Mouse (Mus musculus): ENCODE data around the gene Hist2h3c1.
"Not testable (repeated sequence)": the region's sequence is repeated elsewhere in the genome, so short reads cannot be mapped to it uniquely, and the experiment has no call there.

The Hist2h3c1 gene

DNA sequence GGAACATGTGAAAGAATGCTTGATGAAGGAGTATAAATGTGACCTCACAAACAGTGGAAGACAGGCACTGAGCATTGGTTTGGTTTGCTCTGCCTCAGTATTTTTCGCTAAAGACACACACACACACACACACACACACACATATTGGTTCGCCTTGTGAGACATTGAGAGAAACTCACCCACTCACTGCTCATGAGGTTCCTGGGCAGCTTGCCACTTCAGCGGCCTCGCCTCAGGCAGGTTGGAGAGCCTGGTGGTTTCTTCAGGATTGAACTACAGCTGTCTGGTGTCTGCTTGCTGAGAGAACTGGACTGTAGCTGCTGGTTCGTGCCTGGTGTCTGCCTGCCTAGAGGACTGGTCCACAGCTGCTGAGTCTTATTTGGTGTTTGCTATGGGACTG is 13.7 kb downstream of the Hist2h3c1 start:
- DNase-seq, result no peak

DNA sequence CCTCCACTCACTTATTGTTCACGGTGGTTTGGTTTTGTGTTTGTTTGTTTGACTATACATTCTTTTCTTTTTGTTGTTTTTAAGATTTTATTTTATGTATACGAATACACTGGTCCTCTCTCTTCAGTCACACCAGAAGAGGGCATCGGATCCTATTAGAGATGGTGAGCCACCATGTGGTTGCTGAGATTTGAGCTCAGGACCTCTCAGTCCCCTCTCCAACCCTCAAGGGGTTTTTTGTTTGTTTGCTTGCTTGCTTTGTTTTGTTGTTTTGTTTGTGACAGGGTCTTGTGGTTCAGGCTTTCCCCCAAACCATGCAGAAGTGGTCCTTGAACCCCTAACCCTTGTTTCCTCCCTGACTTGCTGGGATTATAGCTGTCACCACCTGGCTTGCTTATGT is 15.1 kb downstream of the Hist2h3c1 start:
- DNase-seq, result no peak

DNA sequence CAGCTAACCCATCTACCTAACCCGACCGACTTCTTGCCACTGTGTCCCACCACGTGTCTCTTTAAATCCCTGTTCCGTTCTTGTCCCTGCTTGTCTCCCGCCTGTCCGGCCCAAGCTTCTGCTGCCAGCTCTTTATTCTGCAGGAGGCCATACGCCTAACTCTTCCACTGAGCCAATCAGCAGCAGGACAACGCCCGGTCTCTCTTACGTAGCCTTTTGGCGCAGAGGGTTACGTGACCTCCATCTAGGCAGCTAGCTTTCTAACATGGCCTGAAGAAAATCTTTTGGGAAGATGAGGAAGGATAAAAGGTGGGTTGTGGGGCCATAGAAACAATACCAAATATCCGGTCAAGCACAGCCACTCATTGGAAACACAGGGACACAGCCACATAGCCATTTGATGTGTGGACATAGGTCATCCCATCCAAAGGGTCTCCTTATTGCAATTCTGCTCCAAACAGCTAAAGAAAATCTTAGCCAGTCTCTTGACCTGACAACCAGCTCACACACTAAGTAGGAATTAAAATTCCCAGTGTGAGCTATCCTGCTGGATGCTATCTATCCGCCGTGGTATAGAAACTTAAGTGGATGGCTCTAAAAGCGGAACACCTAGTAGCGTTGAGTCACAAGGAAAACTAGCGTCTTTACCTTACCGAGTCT is 15.9 kb downstream of the Hist2h3c1 start:
- DNase-seq, result peak; percentile 56

DNA sequence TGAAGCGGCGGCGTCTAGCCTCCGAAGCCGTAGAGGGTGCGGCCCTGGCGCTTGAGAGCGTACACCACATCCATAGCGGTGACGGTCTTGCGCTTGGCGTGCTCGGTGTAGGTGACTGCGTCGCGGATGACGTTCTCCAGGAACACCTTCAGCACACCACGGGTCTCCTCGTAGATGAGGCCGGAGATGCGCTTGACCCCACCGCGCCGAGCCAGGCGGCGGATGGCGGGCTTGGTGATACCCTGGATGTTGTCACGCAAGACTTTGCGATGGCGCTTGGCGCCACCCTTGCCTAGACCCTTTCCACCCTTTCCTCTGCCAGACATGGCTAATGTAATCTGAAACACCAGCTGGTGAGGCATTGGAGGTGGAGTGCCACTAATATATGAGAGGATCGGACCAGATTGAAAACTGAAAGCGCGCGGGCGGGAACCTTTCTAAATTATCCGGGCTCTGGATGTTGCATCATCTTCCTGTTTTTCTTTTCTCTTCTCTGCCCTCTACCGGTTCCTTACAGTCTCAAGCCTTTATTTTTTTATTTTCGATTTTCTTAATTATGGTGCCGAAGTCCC is 16.6 kb downstream of the Hist2h3c1 start, which contains the start of gene Hist2h4:
TSS of gene Hist2h4 (minus strand) at position 333 of the 572 bp plus-strand sequence.
- peak; percentile 95 for DNase-seq

DNA sequence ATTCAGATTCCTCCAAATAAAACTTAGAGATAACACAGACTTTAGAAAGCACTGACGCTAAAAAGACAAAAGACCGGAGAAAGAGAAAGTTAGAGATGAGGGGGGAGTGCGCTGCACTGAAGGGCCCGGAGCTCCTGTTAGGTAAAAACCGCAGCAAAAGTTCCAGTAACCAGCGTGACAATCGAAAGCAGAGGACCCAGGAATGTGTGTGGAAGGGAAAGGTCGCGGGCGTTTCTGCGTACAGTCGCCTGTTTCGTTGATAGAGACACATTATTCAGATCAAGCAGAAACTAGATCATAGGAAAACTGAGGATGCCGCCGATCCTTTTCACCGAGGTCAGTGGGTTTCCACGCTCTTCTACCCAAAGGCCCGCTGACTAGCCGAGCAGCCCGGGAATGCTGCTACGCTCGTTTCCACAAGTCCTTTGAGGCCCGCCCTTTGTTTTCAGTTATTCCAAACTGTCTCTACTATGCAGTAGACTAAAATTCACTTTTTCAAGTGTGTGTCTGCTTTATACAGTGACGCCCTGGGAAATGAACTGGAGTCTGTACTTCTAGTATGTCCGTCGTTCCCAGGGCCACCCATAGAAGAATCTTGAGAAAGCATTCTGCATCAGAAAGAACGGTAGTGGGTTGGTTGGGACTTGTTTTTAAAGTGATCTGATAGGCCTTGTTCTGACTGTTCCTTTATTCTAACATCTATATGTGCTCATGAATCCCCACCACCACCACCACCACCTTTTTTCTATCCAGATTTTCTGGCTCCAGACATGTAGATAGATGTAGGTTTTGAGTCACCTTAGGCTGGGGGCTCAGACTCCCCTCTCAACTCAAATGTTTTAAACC is 17.3 kb downstream of the Hist2h3c1 start:
- DNase-seq, result peak; percentile 59

DNA sequence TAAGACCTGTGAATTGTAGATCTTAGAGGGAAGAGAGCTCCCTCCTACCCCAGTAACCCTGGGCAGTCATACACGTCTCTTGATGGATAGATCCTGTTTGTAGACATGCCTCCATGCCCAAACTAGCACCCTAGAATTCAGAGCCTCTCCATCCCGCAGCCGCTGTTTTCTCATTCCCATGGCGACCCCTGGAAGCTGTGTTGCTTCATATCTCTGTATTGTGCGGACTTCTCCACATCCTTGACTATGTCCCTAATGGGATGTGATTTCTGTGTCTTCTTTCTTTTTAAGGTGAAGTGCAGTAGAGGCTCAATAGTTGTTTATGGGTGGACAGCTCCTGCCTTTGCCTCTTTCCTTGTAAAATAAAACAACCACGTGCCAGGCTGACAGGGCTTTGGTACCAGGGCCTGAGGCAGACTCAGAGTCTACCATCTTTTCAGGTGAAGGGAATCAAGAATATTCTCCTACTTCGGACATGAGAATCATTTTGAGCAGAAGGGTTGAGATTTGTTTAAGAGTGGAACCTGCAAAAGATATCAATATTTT is 18.0 kb downstream of the Hist2h3c1 start:
- peak; percentile 25 for DNase-seq

DNA sequence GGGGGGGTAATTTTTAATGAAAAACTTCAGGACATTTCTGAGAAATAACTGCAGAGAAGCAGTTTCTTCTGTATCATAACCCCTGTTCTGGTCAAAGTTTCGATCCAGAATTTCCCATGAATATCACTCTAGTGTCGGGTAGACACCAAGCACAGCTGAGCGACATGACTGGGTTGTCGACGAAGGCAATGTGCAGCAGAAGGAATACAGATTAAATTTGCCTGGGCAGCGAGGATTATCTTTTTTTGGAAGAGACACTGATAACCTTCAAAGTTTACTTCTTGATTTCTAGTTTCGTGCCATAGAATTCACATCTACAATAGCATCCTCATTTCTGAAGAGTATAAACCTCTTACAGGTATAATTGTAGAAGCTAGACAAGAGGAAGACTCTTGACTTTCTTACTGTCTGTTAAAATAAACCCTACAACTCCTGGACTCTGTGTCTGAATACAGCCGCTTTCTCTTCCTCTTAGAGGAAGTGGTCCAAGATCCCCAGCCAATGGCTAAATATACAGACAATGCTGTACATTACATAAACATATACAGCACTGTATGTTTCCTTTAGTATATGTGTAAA is 19.7 kb downstream of the Hist2h3c1 start:
- DNase-seq, result no peak

DNA sequence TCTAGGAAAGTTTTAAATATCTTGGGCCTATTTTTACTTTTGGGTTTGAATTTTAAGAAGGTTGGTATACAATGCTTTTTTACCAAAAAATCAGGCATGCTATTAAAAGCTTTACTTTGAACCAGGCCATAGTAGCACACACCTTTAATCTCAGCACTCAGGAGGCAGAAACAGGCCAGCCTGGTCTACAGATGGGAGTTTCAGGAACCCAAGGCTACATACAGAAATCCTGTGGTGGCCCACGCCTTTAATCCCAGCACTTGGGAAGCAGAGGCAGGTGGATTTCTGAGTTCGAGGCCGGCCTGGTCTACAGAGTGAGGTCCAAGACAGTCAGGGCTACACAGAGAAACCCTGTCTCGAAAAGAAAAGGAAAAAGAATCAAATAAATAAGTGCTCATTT is 21.1 kb downstream of the Hist2h3c1 start:
- no peak for DNase-seq

DNA sequence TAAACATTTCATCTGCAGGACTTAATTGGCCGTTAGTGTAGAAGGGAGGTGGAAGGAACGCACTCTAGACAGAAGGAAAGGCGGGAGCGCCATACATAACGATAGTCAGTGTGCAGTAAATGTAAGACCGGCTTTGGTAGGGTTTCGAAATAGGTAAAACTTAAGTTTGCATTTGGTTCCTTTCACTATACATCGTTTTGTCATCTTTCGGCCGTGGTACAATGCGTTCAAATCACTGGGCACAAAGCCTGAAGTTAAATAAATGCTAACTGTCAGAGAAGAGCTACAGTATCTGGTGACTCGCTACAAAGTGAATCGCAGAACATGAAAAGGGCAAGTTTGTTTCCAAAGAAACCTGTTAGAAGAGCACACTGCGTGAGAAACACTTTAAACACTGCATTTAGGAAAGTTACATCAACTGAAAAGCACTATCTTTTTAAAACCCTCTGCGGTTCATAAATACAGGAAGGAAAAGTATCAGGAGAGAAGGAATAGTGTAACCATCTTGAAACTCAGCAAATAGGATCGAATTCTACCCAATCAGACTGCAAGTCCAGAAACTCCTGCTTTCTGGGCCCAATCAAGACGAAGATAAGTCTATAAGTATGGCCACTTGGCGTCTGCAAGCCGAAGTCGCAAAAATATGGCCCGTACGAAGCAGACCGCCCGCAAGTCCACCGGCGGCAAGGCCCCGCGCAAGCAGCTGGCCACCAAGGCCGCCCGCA is 21.7 kb downstream of the Hist2h3c1 start, which contains the start of gene Hist2h3b:
TSS of gene Hist2h3b (plus strand) at position 604 of the 725 bp plus-strand sequence.
- DNase-seq, result peak; percentile 84

DNA sequence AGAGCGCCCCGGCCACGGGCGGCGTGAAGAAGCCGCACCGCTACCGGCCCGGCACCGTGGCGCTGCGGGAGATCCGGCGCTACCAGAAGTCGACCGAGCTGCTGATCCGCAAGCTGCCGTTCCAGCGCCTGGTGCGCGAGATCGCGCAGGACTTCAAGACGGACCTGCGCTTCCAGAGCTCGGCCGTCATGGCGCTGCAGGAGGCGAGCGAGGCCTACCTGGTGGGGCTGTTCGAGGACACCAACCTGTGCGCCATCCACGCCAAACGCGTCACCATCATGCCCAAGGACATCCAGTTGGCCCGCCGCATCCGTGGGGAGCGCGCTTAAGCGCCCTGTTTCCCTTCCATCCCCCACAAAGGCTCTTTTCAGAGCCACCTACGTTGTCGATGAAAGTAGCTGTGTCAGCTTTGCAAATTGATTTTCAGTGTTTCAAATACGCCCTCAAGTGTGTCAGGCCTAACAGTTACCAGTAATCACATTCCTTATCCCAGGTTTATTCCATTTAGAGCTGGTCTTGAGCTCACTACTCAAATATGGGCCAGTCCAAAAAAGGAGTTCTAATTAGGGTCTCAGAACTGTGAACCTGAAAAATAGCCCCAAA is 22.4 kb downstream of the Hist2h3c1 start:
- peak; percentile 51 for DNase-seq

DNA sequence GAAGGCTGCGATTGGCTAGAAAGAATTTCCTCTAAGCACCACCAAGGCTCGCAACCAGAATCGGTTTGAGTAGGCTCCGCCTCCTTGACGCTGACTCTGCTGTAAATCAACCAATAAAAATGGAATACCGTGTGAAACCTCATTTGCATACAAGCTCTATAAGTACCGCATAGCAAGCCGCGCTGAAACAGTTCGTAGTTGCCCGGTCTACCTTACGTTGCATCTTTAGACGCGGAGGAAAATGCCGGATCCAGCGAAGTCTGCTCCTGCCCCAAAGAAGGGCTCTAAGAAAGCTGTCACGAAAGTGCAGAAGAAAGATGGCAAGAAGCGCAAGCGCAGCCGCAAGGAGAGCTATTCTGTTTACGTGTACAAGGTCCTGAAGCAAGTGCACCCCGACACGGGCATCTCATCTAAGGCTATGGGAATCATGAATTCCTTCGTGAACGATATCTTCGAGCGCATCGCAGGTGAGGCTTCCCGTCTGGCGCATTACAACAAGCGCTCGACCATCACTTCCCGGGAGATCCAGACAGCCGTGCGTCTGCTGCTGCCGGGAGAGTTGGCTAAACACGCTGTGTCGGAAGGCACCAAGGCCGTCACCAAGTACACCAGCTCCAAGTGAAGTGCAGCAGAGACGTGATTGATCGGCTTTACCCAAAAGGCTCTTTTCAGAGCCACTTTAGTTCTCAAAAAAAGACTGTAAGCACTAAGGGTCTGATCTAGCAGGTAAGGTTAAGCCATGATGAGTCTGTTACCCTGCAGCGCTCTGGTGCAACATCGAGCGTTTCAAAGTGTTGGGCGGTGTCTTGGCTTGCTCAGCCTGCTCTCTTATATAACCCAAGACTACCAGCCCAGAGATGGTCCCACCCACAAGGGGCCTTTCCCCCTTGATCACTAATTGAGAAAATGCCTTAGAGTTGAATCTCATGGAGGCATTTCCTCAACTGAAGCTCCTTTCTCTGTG is 23.3 kb downstream of the Hist2h3c1 start, which contains the start of gene Hist2h2bb:
TSS of gene Hist2h2bb (plus strand) at position 242 of the 964 bp plus-strand sequence.
- peak; percentile 92 for DNase-seq

DNA sequence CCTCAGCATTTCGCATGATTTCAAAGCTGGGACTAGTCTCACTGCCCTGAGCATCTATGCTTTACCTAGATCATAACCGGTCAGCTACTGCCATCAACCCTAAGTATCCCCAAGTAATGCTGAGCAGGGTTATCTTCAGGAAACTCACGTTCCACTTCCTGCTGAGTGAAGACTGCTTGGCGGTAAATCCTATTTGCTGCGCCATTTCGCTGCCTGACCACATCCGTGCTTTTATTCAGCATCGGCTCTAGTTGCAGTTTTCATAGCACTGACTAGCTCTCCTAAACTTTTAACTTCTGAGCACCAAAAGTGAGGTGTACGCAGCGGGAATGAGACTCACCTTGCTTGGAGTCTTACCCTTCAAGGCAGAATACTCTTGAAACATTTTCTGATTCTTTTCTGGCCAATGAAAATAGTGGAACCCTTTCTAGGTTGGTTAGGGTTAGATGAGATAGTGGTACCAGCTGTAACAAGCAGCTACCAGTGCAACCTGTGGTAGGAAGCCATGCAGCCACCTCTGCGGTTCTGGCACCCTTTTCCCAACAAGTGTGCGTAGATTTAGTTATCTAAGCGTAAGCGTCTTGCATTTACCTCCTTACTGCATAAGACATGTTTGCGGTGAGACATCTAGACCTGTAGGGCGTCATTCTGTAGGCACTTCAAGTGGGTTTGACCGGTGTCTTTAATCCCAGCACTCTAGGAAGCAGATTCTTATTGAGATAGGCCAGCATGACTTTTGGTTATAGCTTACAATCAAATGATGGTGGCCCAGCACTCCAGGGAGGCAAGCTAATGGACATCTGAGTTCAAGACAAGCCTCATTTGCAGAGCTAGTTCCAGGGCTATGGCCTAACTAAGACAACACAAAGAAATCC is 27.3 kb downstream of the Hist2h3c1 start:
- DNase-seq, result peak; percentile 66

DNA sequence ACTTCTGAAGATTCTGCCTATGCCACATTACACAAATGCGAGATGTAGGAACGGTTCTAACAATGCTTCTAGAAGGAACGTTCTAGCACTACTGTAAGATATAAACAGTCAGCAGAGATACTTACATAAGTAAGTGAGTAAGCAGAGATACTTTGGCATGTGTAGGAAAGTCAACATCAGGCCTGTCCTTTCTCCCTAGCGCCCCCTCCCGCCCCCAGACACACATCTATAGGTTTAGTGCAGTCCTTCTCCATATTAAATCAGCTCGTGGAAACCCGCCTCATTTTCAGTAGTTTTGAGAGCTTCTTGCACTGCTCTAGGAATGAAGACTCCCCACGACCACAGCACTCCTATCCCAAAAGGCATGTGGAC is 30.9 kb downstream of the Hist2h3c1 start:
- DNase-seq, result peak; percentile 90

DNA sequence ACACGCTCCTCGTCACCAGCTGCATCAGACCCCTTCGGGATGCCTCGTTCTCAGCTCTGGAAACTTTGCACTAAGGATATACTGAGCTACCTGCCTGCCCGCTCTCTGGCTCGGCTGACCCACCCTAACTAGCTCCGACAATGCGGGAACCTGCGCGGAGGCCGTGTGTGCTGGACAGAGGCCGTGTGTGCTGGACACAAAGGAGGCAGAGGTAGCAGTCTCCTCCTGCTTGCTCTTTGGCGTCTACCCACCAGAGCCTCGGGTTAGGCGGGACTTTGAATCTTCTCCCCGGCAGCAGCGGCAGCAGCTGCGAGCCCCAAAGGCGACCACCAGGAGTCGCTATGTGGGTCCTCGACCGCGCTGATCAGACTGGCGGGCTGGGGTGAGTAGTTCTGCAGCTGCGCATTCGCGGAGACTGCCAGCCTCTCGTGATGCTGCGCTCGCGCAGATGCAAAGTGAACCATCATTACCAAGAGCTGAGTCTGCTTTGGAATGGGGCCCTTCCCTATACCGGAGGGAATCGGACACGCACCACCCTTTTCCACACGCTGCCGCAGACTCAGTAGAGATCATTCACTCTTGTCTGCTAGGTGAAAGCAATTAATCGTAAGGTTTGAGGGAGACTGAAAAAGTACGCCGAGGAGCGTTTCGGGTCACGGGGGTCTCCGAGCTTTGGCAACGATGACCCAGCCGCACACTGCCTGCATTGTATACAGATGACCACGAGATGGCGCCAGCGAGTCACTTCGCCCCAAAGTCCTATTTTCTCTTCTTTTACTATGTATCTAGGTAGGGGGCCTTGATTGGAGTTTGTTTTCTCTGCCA is 31.5 kb downstream of the Hist2h3c1 start:
- DNase-seq, result peak; percentile 96

DNA sequence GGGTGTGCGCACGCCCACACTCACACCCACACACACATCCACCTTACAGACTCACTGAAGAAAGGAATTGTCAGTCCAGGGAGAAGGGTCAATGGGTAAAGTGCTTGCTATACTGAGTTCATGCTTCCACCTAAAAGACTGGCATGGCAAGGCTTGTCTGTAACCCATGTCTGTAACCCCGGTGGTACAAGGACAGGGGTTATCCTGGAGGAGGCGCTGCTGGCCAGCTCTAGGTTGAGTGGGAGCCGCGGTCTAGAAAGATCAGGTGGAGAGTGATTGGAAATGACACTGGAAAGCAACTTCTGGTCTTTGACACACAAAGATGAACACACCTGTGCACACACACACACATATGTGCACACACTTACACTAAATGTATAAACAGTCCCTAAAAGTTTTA is 34.2 kb downstream of the Hist2h3c1 start:
- no peak for DNase-seq

DNA sequence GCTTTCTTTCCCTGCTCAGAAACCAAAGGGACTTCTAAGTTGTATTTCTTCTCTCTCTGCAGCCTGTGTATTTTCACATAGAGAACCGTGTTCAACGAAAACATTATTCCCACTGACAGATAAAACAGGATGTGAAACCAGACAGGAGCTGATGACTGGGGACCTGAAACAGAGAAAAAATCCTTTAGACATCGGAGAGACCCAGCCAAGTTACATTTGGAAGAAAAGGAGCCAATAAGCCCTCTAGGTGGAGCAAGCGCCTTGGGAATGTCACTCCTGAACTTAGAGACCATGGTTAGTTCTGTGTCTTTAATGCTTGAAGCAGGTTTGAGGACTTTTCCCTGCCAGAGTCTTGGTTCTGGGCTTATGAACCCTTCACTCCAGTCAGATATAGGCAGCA is 38.0 kb downstream of the Hist2h3c1 start:
- no peak for DNase-seq

DNA sequence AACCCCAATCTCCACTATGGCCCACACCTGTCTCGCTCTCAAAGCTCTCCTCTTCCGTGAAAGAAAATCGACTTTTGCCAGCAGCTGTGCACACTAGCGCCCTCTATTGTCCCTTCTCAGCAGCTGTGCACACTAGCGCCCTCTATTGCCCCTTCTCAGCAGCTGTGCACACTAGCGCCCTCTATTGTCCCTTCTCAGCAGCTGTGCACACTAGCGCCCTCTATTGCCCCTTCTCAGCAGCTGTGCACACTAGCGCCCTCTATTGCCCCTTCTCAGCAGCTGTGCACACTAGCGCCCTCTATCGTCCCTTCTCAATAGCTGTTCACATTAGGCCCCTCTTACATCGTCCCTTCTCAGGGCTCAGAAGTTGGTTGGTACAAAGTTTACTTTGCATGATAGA is 40.8 kb downstream of the Hist2h3c1 start:
- DNase-seq, result not testable (repeated sequence)

DNA sequence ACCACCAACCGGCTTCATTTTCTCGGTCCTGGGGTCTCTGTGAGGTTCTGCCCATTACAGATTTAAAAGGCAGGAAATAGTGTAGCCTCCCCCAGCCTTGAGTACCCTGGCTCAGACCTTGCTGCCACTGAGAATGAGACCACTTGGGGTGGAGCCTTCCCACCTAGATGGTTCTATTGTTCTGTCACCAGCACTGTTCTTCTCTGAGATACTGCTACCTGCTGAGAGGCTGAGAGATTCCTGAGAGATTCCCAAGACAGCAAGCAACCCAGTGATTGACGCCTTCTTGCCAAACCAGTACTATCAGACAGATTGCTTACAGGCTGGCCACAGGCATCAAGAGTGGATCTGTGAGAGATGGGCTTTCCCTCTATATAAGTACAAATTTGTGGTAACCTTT is 42.7 kb downstream of the Hist2h3c1 start:
- DNase-seq, result no peak

DNA sequence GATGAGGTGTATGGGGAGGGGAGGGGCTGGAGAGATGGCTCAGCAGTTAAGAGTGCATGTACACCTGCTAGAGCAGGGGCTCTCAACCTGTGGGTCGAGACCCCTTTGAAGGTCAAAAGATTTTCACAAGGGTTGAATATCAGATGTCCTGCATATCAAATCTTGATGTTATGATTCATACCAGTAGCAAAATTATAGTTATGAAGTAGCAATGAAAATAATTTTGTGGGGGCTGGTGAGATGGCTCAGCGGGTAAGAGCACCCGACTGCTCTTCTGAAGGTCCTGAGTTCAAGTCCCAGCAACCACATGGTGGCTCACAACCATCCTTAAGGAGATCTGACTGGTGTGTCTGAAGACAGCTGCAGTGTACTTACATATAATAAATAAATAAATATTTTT is 44.2 kb downstream of the Hist2h3c1 start:
- DNase-seq, result not testable (repeated sequence)

All from thymus, postnatal 14 days (tissue).